ENCODE assay signal across 8 mouse cellular contexts in the genomic region with DNA sequence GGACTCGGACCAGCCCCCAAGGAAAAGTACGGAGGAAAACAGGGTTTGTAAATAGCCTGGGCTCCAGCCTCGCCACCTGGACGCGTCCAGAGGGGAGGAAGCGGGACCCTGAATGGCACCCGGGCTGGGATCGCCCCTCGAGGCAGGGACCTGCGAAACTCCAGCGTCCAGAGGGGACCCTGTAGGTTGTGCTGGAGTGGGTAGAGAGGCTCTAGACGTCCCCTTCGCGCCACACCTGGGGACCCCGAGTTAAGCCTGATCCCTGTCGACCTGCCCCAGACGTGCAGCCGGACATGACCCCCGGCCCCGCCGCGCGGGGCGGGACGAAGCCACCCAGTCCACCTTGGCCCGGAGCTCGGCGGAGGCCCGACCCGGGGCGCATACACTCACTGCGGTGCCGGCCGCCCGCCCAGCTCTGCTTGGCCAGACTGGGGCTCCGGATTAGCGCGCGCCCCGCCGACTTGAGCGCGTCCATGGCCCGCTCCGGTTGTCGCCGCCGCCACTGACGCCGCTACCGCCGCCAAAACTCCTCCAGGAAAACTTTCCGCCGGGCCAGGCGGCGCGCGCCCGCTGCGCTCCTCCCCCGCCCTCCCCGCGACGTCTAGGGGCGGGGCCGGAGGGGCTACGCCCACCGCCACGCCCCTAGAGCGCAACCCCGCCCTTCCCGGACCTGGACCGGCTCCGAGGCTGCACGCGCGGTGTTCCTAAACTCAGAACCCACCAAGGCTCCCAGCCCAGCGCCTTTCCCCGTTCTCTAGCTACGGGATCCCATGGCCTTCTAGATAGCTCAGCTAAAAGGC. TPM values are rescaled to one million over a fixed set of nuclear protein-coding genes. Genes with fewer than 3 reads are reported as not detected.
DNase-seq lines count a peak whose midpoint lies in the region; ATAC-seq lines count a peak whose summit lies in the region.

A gene (minus strand): TSS at position 599 of the 800 bp plus-strand sequence.

- H3K4me1 ChIP-seq in forebrain, embryonic 14.5 days (ENCODE audit: control insufficient read depth, insufficient read depth, low read length), result peaks cover 9% of the 10 kb centered on the region

- DNase-seq in MN1 (ENCODE audit: low spot score), result peak; percentile 76
- peak; percentile 78 for DNase-seq in c-Kit-positive CD71-positive TER-119-positive erythroid progenitor cells, embryonic 14.5 days (ENCODE audit: low spot score)
- DNase-seq in forebrain, embryonic 14.5 days (ENCODE audit: low spot score), result peak; percentile 69
- DNase-seq in heart, postnatal 4 days, result peak; percentile 88
- peak; percentile 37 to 61 for DNase-seq in layer of hippocampus, postnatal 25 days (ENCODE audit: extremely low spot score in 1 of 2, low spot score in 1 of 2)
- peak; percentile 66 for DNase-seq in right cerebral cortex, postnatal 25 days
- peak; percentile 79 to 81 for DNase-seq in urinary bladder, postnatal 4 days (ENCODE audit: low spot score in 2 of 2)

- no peak within 1 kb of the TSS for H3K27ac ChIP-seq in forebrain, embryonic 14.5 days (ENCODE audit: low read depth, low read length)

- peak within 1 kb of the TSS; percentile 46 for H3K4me3 ChIP-seq in forebrain, embryonic 14.5 days (ENCODE audit: low read depth, low read length)

- peak within 1 kb of the TSS; percentile 58 for H3K9ac ChIP-seq in forebrain, embryonic 14.5 days (ENCODE audit: low read length)

- peaks cover 5% of the 10 kb centered on the region; the same call in 1 of the 2 replicates for H3K27me3 ChIP-seq in forebrain, embryonic 14.5 days (replicated peaks; ENCODE audit: control insufficient read depth, insufficient read depth, low read length)

- no peaks in the 10 kb centered on the region for H3K9me3 ChIP-seq in forebrain, embryonic 14.5 days (replicated peaks; ENCODE audit: control insufficient read depth, low read length)

- no peaks in the 10 kb centered on the region for H3K36me3 ChIP-seq in forebrain, embryonic 14.5 days (ENCODE audit: control insufficient read depth, insufficient read depth, low read length)

- H3K4me2 ChIP-seq in forebrain, embryonic 14.5 days (ENCODE audit: low read length), result peak within 1 kb of the TSS; percentile 95

- WGBS in forebrain, embryonic 14.5 days, result under 1% methylated on average over 80 of the region's 80 CpGs

- peak; percentile 82 for ATAC-seq in forebrain, embryonic 14.5 days
- ATAC-seq in megakaryocyte progenitor cell, adult 5-6 weeks (replicated peaks; ENCODE audit: poor library complexity), result peak; percentile 64

RNA-seq across cellular contexts. Expression of the gene that starts here (rescaled TPM):
- 1.6 and 1.7 TPM in 2 replicates for polyA plus RNA-seq in forebrain, embryonic 14.5 days (2014; fragmentation: Nextera tagmentation; extraction: Ambion mirVana)
- 10 to 100 TPM; 21.6 to 22.4 TPM for total RNA-seq in heart, postnatal 4 days (2021)
- 1 to 10 TPM; 2.7 to 3.7 TPM for total RNA-seq in layer of hippocampus, postnatal 25 days (2021)
- total RNA-seq in megakaryocyte progenitor cell, adult 5-6 weeks (2015), result 13.7 and 26.0 TPM in 2 replicates
- 13.3 and 14.7 TPM in 2 replicates for total RNA-seq in megakaryocyte progenitor cell, adult 5-6 weeks (2017)
